Mouse (Mus musculus) heart, embryonic 12.5 days (tissue): ENCODE results near the gene Rps27. TPM values are rescaled to one million over a fixed set of nuclear protein-coding genes. Genes with fewer than 3 reads are reported as not detected.

Source experiments
- ATAC-seq: fragments of 200-750 bp; cut with Nextera tagmentation; 2 replicates; pipeline ENCODE4 v1.8.0; 2017; ENCODE audit warnings: moderate TSS enrichment, moderate library complexity; ENCODE audit not compliant: insufficient number of reproducible peaks, low FRiP score
- H3K27ac ChIP-seq: fragments of 300-500 bp; sonication (generic); 2 replicates; pipeline ENCODE4 v1.5.1; 2016; ENCODE audit warnings: mild to moderate bottlenecking, moderate library complexity; ENCODE audit not compliant: poor library complexity, severe bottlenecking
- H3K27me3 ChIP-seq: fragments of 300-500 bp; sonication (generic); replicated peaks from 2 replicates; pipeline ENCODE4 v1.6.1; 2016; ENCODE audit warnings: mild to moderate bottlenecking, moderate library complexity
- H3K36me3 ChIP-seq: fragments of 300-500 bp; sonication (generic); 2 replicates; pipeline ENCODE4 v1.6.1; 2016; ENCODE audit warnings: mild to moderate bottlenecking, moderate library complexity
- H3K4me1 ChIP-seq: fragments of 300-500 bp; sonication (generic); replicated peaks from 2 replicates; pipeline ENCODE4 v1.6.1; 2016; ENCODE audit warnings: mild to moderate bottlenecking
- H3K4me2 ChIP-seq: fragments of 300-500 bp; sonication (generic); 2 replicates; pipeline ENCODE4 v1.6.1; 2016; ENCODE audit warnings: mild to moderate bottlenecking, moderate library complexity
- H3K4me3 ChIP-seq: fragments of 300-500 bp; sonication (generic); 2 replicates; pipeline ENCODE4 v1.5.1; 2016; ENCODE audit warnings: mild to moderate bottlenecking
- H3K9ac ChIP-seq: fragments of 300-500 bp; sonication (generic); 2 replicates; pipeline ENCODE4 v1.6.1; 2016; ENCODE audit warnings: mild to moderate bottlenecking, moderate library complexity
- H3K9me3 ChIP-seq: fragments of 300-500 bp; sonication (generic); replicated peaks from 2 replicates; pipeline ENCODE4 v1.6.1; 2016; ENCODE audit warnings: mild to moderate bottlenecking, moderate library complexity
- WGBS: fragments of 180-500 bp; shearing (Covaris S2); methylation state at CpG from one replicate; pipeline ENCODE4 v1.1.7; 2016; 5-methylcytosine and 5-hydroxymethylcytosine counted together
- polyA plus RNA-seq: library from polyadenylated mRNA; unstranded; fragments of >200 nt; fragmentation: Nextera tagmentation; extraction: Ambion mirVana; gene quantifications from 2 replicates; pipeline ENCODE4 v1.2.1, GENCODE M21; 2016

Rps27 gene
- polyA plus RNA-seq, 1 experiment from 2014 or later = 793 TPM

- Histone ChIP-seq H3K9me3 (no peaks in the 10 kb centered on the region), H3K27ac (no peak overlapping the region), H3K9ac (no peak overlapping the region), H3K36me3 (peaks cover 24% of the 10 kb centered on the region), H3K4me1 (peaks cover 32% of the 10 kb centered on the region), H3K27me3 (no peaks in the 10 kb centered on the region), H3K4me2 (no peak overlapping the region), H3K4me3 (no peak overlapping the region)
- no peak for ATAC-seq
- WGBS = 72% methylated on average over 10 of the region's 10 CpGs
Observed at GRCm38 (mm10) chr3:90224331-90224730, 10.9 kb upstream of the Rps27 start.

- no peak for ATAC-seq
- whole genome bisulfite sequencing = 27% methylated on average over 3 of the region's 3 CpGs
- Histone ChIP-seq H3K9me3 (no peaks in the 10 kb centered on the region), H3K4me2 (no peak overlapping the region), H3K4me3 (no peak overlapping the region), H3K27me3 (no peaks in the 10 kb centered on the region), H3K27ac (no peak overlapping the region), H3K9ac (no peak overlapping the region), H3K36me3 (peaks cover 24% of the 10 kb centered on the region), H3K4me1 (peaks cover 32% of the 10 kb centered on the region)
Observed at GRCm38 (mm10) chr3:90222941-90223340, 9.5 kb upstream of the Rps27 start.

- 80% methylated on average over 4 of the region's 4 CpGs for WGBS
- ATAC-seq = no peak
- Histone ChIP-seq H3K27ac (no peak overlapping the region), H3K9me3 (no peaks in the 10 kb centered on the region), H3K27me3 (no peaks in the 10 kb centered on the region), H3K9ac (no peak overlapping the region), H3K36me3 (peaks cover 24% of the 10 kb centered on the region), H3K4me1 (peaks cover 32% of the 10 kb centered on the region), H3K4me2 (no peak overlapping the region), H3K4me3 (no peak overlapping the region)
Observed at GRCm38 (mm10) chr3:90222455-90222854, 9.0 kb upstream of the Rps27 start.

- peaks cover 22% of the 10 kb centered on the region for H3K36me3 ChIP-seq
- WGBS = 17% methylated on average over 5 of the region's 5 CpGs
- H3K4me3 ChIP-seq = peak overlapping the region; percentile 62
- H3K4me2 ChIP-seq = peak overlapping the region; percentile 89
- H3K27ac ChIP-seq = peak overlapping the region; percentile 88; the same call in 1 of the 2 replicates
- H3K9me3 ChIP-seq = no peaks in the 10 kb centered on the region
- no peaks in the 10 kb centered on the region for H3K27me3 ChIP-seq
- peaks cover 32% of the 10 kb centered on the region for H3K4me1 ChIP-seq
- H3K9ac ChIP-seq = peak overlapping the region; percentile 76
- no peak for ATAC-seq
Observed at GRCm38 (mm10) chr3:90221123-90221522, 7.7 kb upstream of the Rps27 start.

- Histone ChIP-seq H3K9ac (peak overlapping the region; percentile 76), H3K27ac (peak overlapping the region; percentile 88), H3K4me3 (peak overlapping the region; percentile 62), H3K4me1 (peaks cover 32% of the 10 kb centered on the region), H3K9me3 (no peaks in the 10 kb centered on the region), H3K27me3 (no peaks in the 10 kb centered on the region), H3K36me3 (peaks cover 16% of the 10 kb centered on the region), H3K4me2 (peak overlapping the region; percentile 89)
- peak; percentile 85 for ATAC-seq
- 0% methylated on average over 20 of the region's 20 CpGs for WGBS
Observed at GRCm38 (mm10) chr3:90220531-90220951, 7.1 kb upstream of the Rps27 start.

- Histone ChIP-seq H3K27me3 (no peaks in the 10 kb centered on the region), H3K4me2 (peak overlapping the region; percentile 89), H3K4me1 (peaks cover 32% of the 10 kb centered on the region), H3K9me3 (no peaks in the 10 kb centered on the region), H3K4me3 (peak overlapping the region; percentile 62), H3K36me3 (peaks cover 12% of the 10 kb centered on the region), H3K27ac (peak overlapping the region; percentile 88), H3K9ac (peak overlapping the region; percentile 20; the same call in 1 of the 2 replicates)
- WGBS = 20% methylated on average over 6 of the region's 6 CpGs
- no peak for ATAC-seq
Observed at GRCm38 (mm10) chr3:90220088-90220487, 6.6 kb upstream of the Rps27 start.

- peaks cover 28% of the 10 kb centered on the region for H3K4me1 ChIP-seq
- H3K27me3 ChIP-seq = no peaks in the 10 kb centered on the region
- H3K4me2 ChIP-seq = no peak overlapping the region
- WGBS = 18% methylated on average over 1 of the region's 1 CpGs
- ATAC-seq = no peak
- no peaks in the 10 kb centered on the region for H3K9me3 ChIP-seq
- no peak overlapping the region for H3K27ac ChIP-seq
- no peak overlapping the region for H3K4me3 ChIP-seq
- peaks cover 18% of the 10 kb centered on the region for H3K36me3 ChIP-seq
- no peak overlapping the region for H3K9ac ChIP-seq
Observed at GRCm38 (mm10) chr3:90215825-90216380, 2.5 kb upstream of the Rps27 start.

- Histone ChIP-seq H3K36me3 (peaks cover 35% of the 10 kb centered on the region), H3K9ac (no peak overlapping the region), H3K4me1 (peaks cover 26% of the 10 kb centered on the region), H3K27ac (0 out of 2 replicates have a peak overlapping the region, but pooled peaks have one; percentile 86), H3K4me2 (peak overlapping the region; percentile 73), H3K27me3 (no peaks in the 10 kb centered on the region), H3K4me3 (peak overlapping the region; percentile 88), H3K9me3 (no peaks in the 10 kb centered on the region)
- 14% methylated on average over 12 of the region's 12 CpGs for WGBS
- ATAC-seq = no peak
Observed at GRCm38 (mm10) chr3:90213956-90214684, 669 bp upstream of the Rps27 start.

- peak overlapping the region; percentile 97 for H3K4me2 ChIP-seq
- peaks cover 49% of the 10 kb centered on the region for H3K36me3 ChIP-seq
- peaks cover 29% of the 10 kb centered on the region for H3K4me1 ChIP-seq
- peak overlapping the region; percentile 86 for H3K27ac ChIP-seq
- no peaks in the 10 kb centered on the region for H3K27me3 ChIP-seq
- no peak for ATAC-seq
- 12% methylated on average over 5 of the region's 5 CpGs for WGBS
- H3K9ac ChIP-seq = peak overlapping the region; percentile 91
- no peaks in the 10 kb centered on the region for H3K9me3 ChIP-seq
- peak overlapping the region; percentile 88 for H3K4me3 ChIP-seq
Observed at GRCm38 (mm10) chr3:90212723-90213122, 728 bp downstream of the Rps27 start.

GRCm38 (mm10) chr3:90211475-90212398 lies 1.7 kb downstream of the Rps27 start:
- Histone ChIP-seq H3K4me1 (peaks cover 29% of the 10 kb centered on the region), H3K9me3 (no peaks in the 10 kb centered on the region), H3K27me3 (no peaks in the 10 kb centered on the region), H3K9ac (peak overlapping the region; percentile 50; the same call in 1 of the 2 replicates), H3K36me3 (peaks cover 54% of the 10 kb centered on the region), H3K4me3 (peak overlapping the region; percentile 88), H3K4me2 (peak overlapping the region; percentile 97), H3K27ac (peak overlapping the region; percentile 47)
- no peak for ATAC-seq
- WGBS = 62% methylated on average over 13 of the region's 13 CpGs
